8 mouse cellular contexts compared by ENCODE assay signal in genomic region chrX:134757293-134757995, GRCm38 (mm10). TPM values are rescaled to one million over a fixed set of nuclear protein-coding genes. Genes with fewer than 3 reads are reported as not detected.
DNase-seq lines count a peak whose midpoint lies in the region; ATAC-seq and TF ChIP-seq lines count a peak whose summit lies in the region.

No protein-coding gene starts in this region.

- no peak overlapping the region for H3K27ac ChIP-seq in kidney, adult 2 months (ENCODE audit: insufficient read depth, low read depth, low read length)
- H3K27ac ChIP-seq in forebrain, postnatal 0 days (ENCODE audit: low read depth, low read length), result peak overlapping the region; percentile 69
- H3K27ac ChIP-seq in liver, embryonic 11.5 days (ENCODE audit: low read depth, low read length), result no peak overlapping the region

- peak overlapping the region; percentile 52 for H3K4me2 ChIP-seq in forebrain, postnatal 0 days (ENCODE audit: low read depth)
- peak overlapping the region; percentile 65 for H3K4me2 ChIP-seq in liver, embryonic 11.5 days

- H3K27me3 ChIP-seq in kidney, adult 2 months (replicated peaks; ENCODE audit: control insufficient read depth, insufficient read depth, low read length), result no peaks in the 10 kb centered on the region
- H3K27me3 ChIP-seq in forebrain, postnatal 0 days (ENCODE audit: insufficient read depth, low read length), result no peaks in the 10 kb centered on the region
- peaks cover 7% of the 10 kb centered on the region for H3K27me3 ChIP-seq in liver, embryonic 11.5 days (replicated peaks; ENCODE audit: control insufficient read depth, insufficient read depth, low read length)

- TF ChIP-seq CTCF in kidney, adult 2 months (conservative IDR thresholded peaks at IDR 0.05; ENCODE audit: insufficient read depth, insufficient read length, low read depth, low read length), result no peak
- TF ChIP-seq CTCF in forebrain, postnatal 0 days (IDR thresholded peaks at IDR 0.05; ENCODE audit: low read depth), result no peak

- no peak for TF ChIP-seq POLR2A in kidney, adult 2 months (IDR thresholded peaks at IDR 0.05; ENCODE audit: low read depth, low read length)

- H3K9ac ChIP-seq in forebrain, postnatal 0 days, result peak overlapping the region; percentile 70
- peak overlapping the region; percentile 75; the same call in 1 of the 2 replicates for H3K9ac ChIP-seq in liver, embryonic 11.5 days (ENCODE audit: low read depth, low read length)

- peak; percentile 47 for ATAC-seq in forebrain, postnatal 0 days
- ATAC-seq in liver, embryonic 11.5 days (replicated peaks; ENCODE audit: low FRiP score), result no peak; the same call in 1 of the 2 replicates

- 0 out of 2 replicates have a peak, but pooled peaks cover 3% of the 10 kb centered on the region for H3K4me1 ChIP-seq in kidney, adult 2 months (ENCODE audit: control insufficient read depth, insufficient read depth, low read length)
- H3K4me1 ChIP-seq in forebrain, postnatal 0 days (ENCODE audit: insufficient read depth), result no peaks in the 10 kb centered on the region
- no peaks in the 10 kb centered on the region; the same call in 1 of the 2 replicates for H3K4me1 ChIP-seq in liver, embryonic 11.5 days (replicated peaks; ENCODE audit: control insufficient read depth, insufficient read depth, low read length)

- H3K9me3 ChIP-seq in forebrain, postnatal 0 days (ENCODE audit: low read length), result no peaks in the 10 kb centered on the region
- H3K9me3 ChIP-seq in liver, embryonic 11.5 days (ENCODE audit: control insufficient read depth, low read length), result no peaks in the 10 kb centered on the region

- H3K4me3 ChIP-seq in kidney, adult 2 months (ENCODE audit: insufficient read depth, low read depth, low read length), result peak overlapping the region; percentile 79
- H3K4me3 ChIP-seq in forebrain, postnatal 0 days (ENCODE audit: low read depth, low read length), result peak overlapping the region; percentile 51
- peak overlapping the region; percentile 67 for H3K4me3 ChIP-seq in liver, embryonic 11.5 days (ENCODE audit: low read depth, low read length)

- 10% methylated on average over 12 of the region's 13 CpGs for WGBS in kidney, adult 2 months
- 29% methylated on average over 13 of the region's 13 CpGs for WGBS in forebrain, postnatal 0 days
- WGBS in liver, embryonic 11.5 days, result 22% methylated on average over 13 of the region's 13 CpGs

- no peaks in the 10 kb centered on the region for H3K36me3 ChIP-seq in kidney, adult 2 months (ENCODE audit: control insufficient read depth, insufficient read depth, low read length)
- no peaks in the 10 kb centered on the region for H3K36me3 ChIP-seq in forebrain, postnatal 0 days (ENCODE audit: insufficient read depth)
- no peaks in the 10 kb centered on the region for H3K36me3 ChIP-seq in liver, embryonic 11.5 days (ENCODE audit: control insufficient read depth, insufficient read depth, low read length)

- no peak for DNase-seq in kidney, adult 2 months
- no peak for DNase-seq in kidney, postnatal 36 days
- DNase-seq in R1 (ENCODE audit: low read depth, low spot score), result peak; percentile 3
- DNase-seq in forebrain, postnatal 0 days, result peak; percentile 8
- DNase-seq in liver, embryonic 11.5 days (ENCODE audit: low spot score), result no peak
- peak; percentile 15 for DNase-seq in retina, embryonic 14.5 days (ENCODE audit: low spot score)
- no peak for DNase-seq in adrenal gland, postnatal 25 days
- DNase-seq in adrenal gland, adult 8-10 months, result no peak

RNA-seq across cellular contexts. Expression of gene Armcx3, which starts 1.0 kb away (rescaled TPM):
- polyA plus RNA-seq in kidney, adult 2 months (2012; rRNA removed), result 4.0 and 5.7 TPM in 2 replicates
- total RNA-seq in forebrain, postnatal 0 days (2014; rRNA removed), result 66.5 and 68.5 TPM in 2 replicates
- 57.7 and 68.4 TPM in 2 replicates for polyA plus RNA-seq in forebrain, postnatal 0 days (2015; fragmentation: Nextera tagmentation; extraction: Ambion mirVana)
- 34.8 and 42.2 TPM in 2 replicates for polyA plus RNA-seq in liver, embryonic 11.5 days (2014; fragmentation: Nextera tagmentation; extraction: Ambion mirVana)
- total RNA-seq in adrenal gland, postnatal 25 days (2021), result 36.3 and 45.9 TPM in 2 replicates
- 10 to 100 TPM; 38.0 to 63.9 (median 49.2) TPM for total RNA-seq in adrenal gland, adult 8-10 months (2022)

RNA-seq across cellular contexts. Expression of gene Armcx6, which starts 6.2 kb away (rescaled TPM):
- 1.3 and 1.5 TPM in 2 replicates for polyA plus RNA-seq in kidney, adult 2 months (2012; rRNA removed)
- total RNA-seq in forebrain, postnatal 0 days (2014; rRNA removed), result 28.1 and 31.6 TPM in 2 replicates
- 30.8 and 40.9 TPM in 2 replicates for polyA plus RNA-seq in forebrain, postnatal 0 days (2015; fragmentation: Nextera tagmentation; extraction: Ambion mirVana)
- 13.3 and 15.2 TPM in 2 replicates for polyA plus RNA-seq in liver, embryonic 11.5 days (2014; fragmentation: Nextera tagmentation; extraction: Ambion mirVana)
- total RNA-seq in adrenal gland, postnatal 25 days (2021), result 6.3 and 14.3 TPM in 2 replicates
- total RNA-seq in adrenal gland, adult 8-10 months (2022), result 10 to 100 TPM in 2 of 4 experiments, 1 to 10 TPM in 2; 6.5 to 22.8 (median 13.3) TPM

RNA-seq across cellular contexts. Expression of gene Armcx1, which starts 39.7 kb away (rescaled TPM):
- 2.5 and 3.8 TPM in 2 replicates for polyA plus RNA-seq in kidney, adult 2 months (2012; rRNA removed)
- total RNA-seq in forebrain, postnatal 0 days (2014; rRNA removed), result 62.0 and 64.1 TPM in 2 replicates
- polyA plus RNA-seq in forebrain, postnatal 0 days (2015; fragmentation: Nextera tagmentation; extraction: Ambion mirVana), result 21.0 and 37.5 TPM in 2 replicates
- 21.3 TPM in 2 replicates for polyA plus RNA-seq in liver, embryonic 11.5 days (2014; fragmentation: Nextera tagmentation; extraction: Ambion mirVana)
- total RNA-seq in adrenal gland, postnatal 25 days (2021), result 20.7 and 24.1 TPM in 2 replicates
- 10 to 100 TPM; 17.2 to 33.8 (median 26.0) TPM for total RNA-seq in adrenal gland, adult 8-10 months (2022)

RNA-seq across cellular contexts. Expression of gene Armcx2, which starts 51.6 kb away (rescaled TPM):
- polyA plus RNA-seq in kidney, adult 2 months (2012; rRNA removed), result 8.7 and 9.0 TPM in 2 replicates
- total RNA-seq in forebrain, postnatal 0 days (2014; rRNA removed), result 104 and 128 TPM in 2 replicates
- 57.4 and 70.4 TPM in 2 replicates for polyA plus RNA-seq in forebrain, postnatal 0 days (2015; fragmentation: Nextera tagmentation; extraction: Ambion mirVana)
- 39.5 and 40.7 TPM in 2 replicates for polyA plus RNA-seq in liver, embryonic 11.5 days (2014; fragmentation: Nextera tagmentation; extraction: Ambion mirVana)
- total RNA-seq in adrenal gland, postnatal 25 days (2021), result 36.3 and 44.4 TPM in 2 replicates
- total RNA-seq in adrenal gland, adult 8-10 months (2022), result 10 to 100 TPM; 33.8 to 79.3 (median 51.0) TPM

Comparison
In these comparisons a context has a peak if more than half of its experiments do, and no peak if none do; other contexts are left out.
1. DNase-seq: peak in R1 (single experiment), forebrain, postnatal 0 days (single experiment) and retina, embryonic 14.5 days (single experiment); none in kidney, adult 2 months (single experiment), kidney, postnatal 36 days (0 of 2), liver, embryonic 11.5 days (single experiment), adrenal gland, postnatal 25 days (single experiment) and adrenal gland, adult 8-10 months (single experiment).
2. Peak in every context shown above with its lines, with median percentiles within 50 percentile points of each other: H3K4me3 ChIP-seq.